Mouse (Mus musculus): ENCODE data around the gene Fgfr2. TPM values are rescaled to one million over a fixed set of nuclear protein-coding genes. Genes with fewer than 3 reads are reported as not detected.

The Fgfr2 gene
- polyA plus RNA-seq, 1 experiment from 2014 or later: 67.0 TPM

DNA sequence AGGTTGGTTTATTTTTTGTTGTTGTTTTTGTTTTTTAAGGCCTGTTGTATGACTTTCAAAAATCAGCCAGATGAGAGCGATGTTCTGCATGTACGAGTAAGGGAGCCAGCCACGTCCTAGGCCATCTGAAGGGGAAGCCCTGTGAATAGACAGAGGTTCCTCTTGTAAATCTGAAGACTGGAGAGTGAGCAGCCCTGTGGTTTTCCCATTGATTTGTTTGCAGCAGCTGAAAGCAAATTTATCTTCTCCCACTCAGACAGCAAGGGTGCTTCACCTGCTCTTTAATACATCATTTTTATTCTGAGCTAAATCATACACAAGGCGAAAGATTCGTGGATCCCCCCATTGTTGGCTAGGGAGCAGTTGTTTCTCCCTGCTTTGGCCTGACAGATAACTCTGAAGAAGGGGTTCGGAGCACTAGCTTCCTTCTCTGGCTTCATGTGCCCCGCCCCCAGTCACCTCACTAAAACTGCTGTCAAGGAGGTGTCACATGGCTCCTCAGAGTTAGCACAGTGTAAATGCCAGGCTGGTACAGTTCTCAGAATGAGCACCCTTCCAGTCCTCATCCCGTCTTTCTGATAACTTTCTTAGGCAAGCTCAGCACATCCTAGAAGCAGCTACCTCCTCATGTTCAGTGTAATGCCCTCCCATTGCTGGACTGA is 818.6 kb downstream of the Fgfr2 start:
- WGBS: 51% methylated on average over 8 of the region's 8 CpGs
- Histone ChIP-seq H3K4me3 (replicated peaks) (no peak overlapping the region), H3K36me3 (no peaks in the 10 kb centered on the region), H3K9ac (no peak overlapping the region), H3K4me1 (replicated peaks) (peaks cover 56% of the 10 kb centered on the region), H3K27me3 (replicated peaks) (no peaks in the 10 kb centered on the region), H3K27ac (no peak overlapping the region), H3K4me2 (replicated peaks) (no peak overlapping the region), H3K9me3 (no peaks in the 10 kb centered on the region)
- no peak for ATAC-seq

DNA sequence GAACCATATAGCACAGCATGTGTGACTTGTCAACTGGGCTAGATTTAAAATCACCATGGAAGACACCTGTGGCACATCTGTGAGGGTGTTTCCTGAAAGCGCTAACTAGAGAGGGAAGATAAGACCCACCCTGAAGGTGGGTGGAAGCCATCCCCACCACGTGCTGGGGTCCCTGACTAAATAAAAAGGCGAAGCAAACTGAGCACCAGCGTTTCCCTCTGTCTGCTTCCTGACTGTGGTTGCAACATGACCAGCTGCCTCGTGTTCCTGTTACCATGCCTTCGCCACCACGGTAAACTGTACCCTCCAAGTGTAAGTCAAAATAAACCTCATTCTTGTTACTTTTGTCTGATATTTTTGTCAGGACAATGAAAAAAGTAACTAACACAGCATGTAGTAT is 819.2 kb downstream of the Fgfr2 start:
- no peak overlapping the region for H3K4me3 ChIP-seq (replicated peaks)
- no peaks in the 10 kb centered on the region for H3K27me3 ChIP-seq (replicated peaks)
- H3K27ac ChIP-seq: no peak overlapping the region
- H3K4me1 ChIP-seq (replicated peaks): peaks cover 56% of the 10 kb centered on the region
- H3K36me3 ChIP-seq: no peaks in the 10 kb centered on the region
- H3K4me2 ChIP-seq (replicated peaks): no peak overlapping the region
- H3K9me3 ChIP-seq: no peaks in the 10 kb centered on the region
- 60% methylated on average over 7 of the region's 7 CpGs for WGBS
- ATAC-seq: no peak
- no peak overlapping the region for H3K9ac ChIP-seq

DNA sequence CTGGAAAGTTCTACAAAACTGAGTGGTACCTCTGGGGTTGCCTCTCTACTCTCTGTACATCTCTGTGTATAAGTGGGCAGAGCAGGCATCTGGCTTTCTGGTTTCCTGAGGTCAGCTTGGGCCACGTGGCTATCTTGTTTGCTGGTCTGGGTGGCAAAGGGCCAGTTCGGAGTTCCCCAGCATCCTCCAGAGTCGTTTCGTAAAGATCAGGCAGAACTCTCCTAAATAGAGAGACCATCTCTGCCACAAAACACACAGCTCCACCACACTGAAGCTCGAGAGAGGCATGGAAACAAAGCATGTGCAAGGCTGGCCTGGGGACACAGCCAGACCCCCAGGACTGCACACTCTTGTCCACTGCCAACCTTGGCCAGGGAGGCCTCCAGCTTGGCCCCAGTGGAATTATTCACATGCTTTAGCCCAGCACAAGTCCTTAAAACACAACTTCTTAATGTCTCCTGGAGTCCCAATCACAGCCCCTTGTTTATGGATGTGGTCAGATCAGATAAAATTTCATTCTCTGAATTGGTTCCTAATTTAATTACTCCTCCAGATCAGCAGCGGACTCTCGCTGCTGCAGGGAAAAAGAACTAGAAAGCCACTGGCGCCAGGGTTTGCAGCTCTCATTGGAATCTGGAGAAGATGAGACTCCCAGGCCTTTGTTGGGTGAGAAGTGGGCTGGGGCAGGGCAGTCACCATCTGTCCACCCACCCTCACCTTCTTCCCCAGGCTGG is 820.5 kb downstream of the Fgfr2 start:
- peaks cover 50% of the 10 kb centered on the region for H3K4me1 ChIP-seq (replicated peaks)

DNA sequence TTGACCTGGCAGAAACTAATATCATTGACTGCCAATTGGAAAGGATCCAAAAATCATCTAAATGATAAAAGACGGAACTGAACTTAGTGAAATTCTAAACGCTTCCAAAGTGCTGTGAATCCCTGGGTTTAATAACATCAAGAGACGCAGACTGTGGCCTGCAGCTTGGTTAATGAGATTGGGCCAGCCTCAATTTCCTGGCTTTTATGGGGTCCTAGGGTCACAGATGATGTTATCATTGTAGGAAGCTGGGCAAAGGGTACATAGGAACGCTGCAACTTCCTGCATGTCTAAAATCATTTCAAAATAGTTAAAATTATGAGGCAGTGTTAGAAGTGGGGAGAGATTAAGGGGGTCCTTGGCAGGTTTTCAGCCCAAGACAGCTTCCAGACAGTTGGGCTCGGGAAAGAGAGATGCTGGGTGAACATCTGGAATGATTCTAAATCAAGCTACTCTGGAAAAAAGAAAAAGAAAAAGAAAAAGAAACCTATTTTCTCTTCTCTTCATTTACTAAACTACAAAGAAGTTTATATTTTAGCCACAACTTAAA is 823.4 kb downstream of the Fgfr2 start:
- ATAC-seq: peak; percentile 48; the same call in 1 of the 2 replicates
- no peaks in the 10 kb centered on the region for H3K27me3 ChIP-seq (replicated peaks)
- no peaks in the 10 kb centered on the region for H3K9me3 ChIP-seq
- no peak overlapping the region for H3K4me2 ChIP-seq (replicated peaks)
- peaks cover 37% of the 10 kb centered on the region for H3K4me1 ChIP-seq (replicated peaks)
- H3K27ac ChIP-seq: 0 out of 2 replicates have a peak overlapping the region, but pooled peaks have one; percentile 6
- no peak overlapping the region for H3K4me3 ChIP-seq (replicated peaks)
- no peaks in the 10 kb centered on the region for H3K36me3 ChIP-seq
- WGBS: 21% methylated on average over 5 of the region's 5 CpGs
- H3K9ac ChIP-seq: no peak overlapping the region

More for the DNA sequence above, 820.5 kb downstream of the Fgfr2 start:
- WGBS: 56% methylated on average over 8 of the region's 8 CpGs
- no peaks in the 10 kb centered on the region for H3K36me3 ChIP-seq
- no peaks in the 10 kb centered on the region for H3K27me3 ChIP-seq (replicated peaks)
- H3K9me3 ChIP-seq: no peaks in the 10 kb centered on the region
- ATAC-seq: no peak
- no peak overlapping the region; the same call in 1 of the 2 replicates for H3K9ac ChIP-seq
- no peak overlapping the region for H3K4me3 ChIP-seq (replicated peaks)
- no peak overlapping the region; the same call in 1 of the 2 replicates for H3K27ac ChIP-seq
- H3K4me2 ChIP-seq (replicated peaks): no peak overlapping the region

DNA sequence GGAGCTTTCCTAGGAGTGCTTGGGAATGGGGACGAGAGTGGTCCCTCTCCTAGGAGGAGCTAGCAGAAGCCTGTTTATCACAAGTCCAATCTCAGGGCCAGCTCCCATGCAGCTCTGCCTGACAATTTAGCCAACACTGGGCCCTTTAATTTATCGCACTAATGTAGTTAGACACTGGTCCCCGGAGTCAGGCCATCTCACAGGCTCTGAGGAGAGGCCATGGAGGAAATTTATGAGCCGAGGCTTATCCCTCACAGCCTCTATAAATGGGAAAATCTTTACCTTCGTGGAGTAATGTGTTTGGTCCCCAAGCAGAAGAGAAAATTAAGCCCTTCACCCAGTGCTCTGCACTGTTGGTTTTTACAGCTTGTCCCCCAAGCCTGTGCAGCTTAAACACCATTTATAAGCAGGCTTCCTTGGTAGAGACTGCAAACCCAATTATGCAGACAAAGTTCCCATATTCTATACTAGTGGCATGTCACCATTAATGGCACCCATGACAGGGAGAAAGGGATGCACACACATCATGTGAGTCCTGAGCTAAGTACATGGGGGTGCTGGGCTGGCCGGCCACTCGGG is 824.6 kb downstream of the Fgfr2 start:
- no peaks in the 10 kb centered on the region for H3K27me3 ChIP-seq (replicated peaks)
- H3K36me3 ChIP-seq: no peaks in the 10 kb centered on the region
- no peak overlapping the region for H3K9ac ChIP-seq
- no peak for ATAC-seq
- H3K9me3 ChIP-seq: no peaks in the 10 kb centered on the region
- H3K4me1 ChIP-seq (replicated peaks): peaks cover 33% of the 10 kb centered on the region
- H3K27ac ChIP-seq: no peak overlapping the region
- no peak overlapping the region for H3K4me3 ChIP-seq (replicated peaks)
- no peak overlapping the region for H3K4me2 ChIP-seq (replicated peaks)
- WGBS: 69% methylated on average over 7 of the region's 7 CpGs

DNA sequence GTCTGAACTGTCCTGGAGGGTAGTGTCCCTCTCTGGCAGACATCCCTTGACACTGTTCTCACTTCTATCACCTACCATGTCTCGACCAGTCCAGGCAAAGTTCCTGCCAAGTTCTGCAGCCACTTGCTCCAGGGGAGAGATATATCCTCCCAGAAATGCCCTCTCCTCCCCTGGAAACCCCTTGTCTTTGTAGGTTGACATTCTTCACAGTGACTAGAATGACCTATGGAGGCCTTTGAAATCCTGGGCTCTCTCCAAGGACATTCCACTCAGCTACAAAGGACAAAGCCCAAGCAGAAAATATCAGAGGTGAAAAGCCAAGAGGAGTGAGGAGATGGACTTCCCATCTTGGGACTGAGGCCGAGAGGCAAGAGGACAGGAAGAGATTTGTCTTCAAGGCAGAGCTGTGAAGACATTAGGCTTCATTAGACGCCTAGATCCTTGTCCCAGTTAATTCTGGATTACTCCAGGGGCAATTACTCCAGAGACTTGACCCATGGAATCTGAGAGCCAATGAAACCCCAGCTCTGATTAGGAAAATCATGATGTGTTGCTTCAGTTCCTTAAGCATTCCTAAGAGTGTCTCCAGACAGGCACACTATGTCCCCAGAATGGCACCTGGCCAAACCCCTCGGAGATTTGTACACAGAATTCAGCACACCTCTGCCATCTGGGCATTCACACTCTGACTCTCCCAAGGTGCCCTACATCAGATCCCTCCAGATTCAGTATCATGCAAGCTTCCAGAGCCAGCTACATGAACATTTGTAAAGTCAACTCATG is 826.3 kb downstream of the Fgfr2 start:
- ATAC-seq: no peak
- Histone ChIP-seq H3K36me3 (no peaks in the 10 kb centered on the region), H3K27ac (no peak overlapping the region), H3K27me3 (replicated peaks) (no peaks in the 10 kb centered on the region), H3K4me2 (replicated peaks) (no peak overlapping the region), H3K9ac (no peak overlapping the region), H3K9me3 (no peaks in the 10 kb centered on the region), H3K4me3 (replicated peaks) (no peak overlapping the region), H3K4me1 (replicated peaks) (peaks cover 23% of the 10 kb centered on the region)
- WGBS: 59% methylated on average over 4 of the region's 4 CpGs

DNA sequence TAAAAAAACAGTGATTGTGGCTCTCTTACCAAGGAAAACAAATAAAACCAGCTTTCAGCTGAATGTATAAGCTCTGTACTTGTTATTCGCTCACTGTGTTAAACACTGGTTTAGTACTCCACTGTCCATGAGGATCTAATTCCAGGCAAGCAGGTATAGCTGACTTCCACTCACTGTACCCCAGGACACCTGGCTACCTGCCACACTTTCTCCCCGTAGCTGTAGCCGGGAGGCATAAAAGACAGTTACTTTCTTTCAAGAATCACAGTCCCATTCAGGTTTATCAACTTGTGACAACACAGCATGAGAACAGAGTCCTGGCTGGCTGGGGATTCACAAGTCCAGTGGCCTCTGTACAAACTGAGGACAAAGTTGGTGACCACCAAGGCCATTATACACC is 827.0 kb downstream of the Fgfr2 start:
- Histone ChIP-seq H3K4me1 (replicated peaks) (peaks cover 21% of the 10 kb centered on the region), H3K9ac (no peak overlapping the region), H3K27ac (no peak overlapping the region), H3K27me3 (replicated peaks) (no peaks in the 10 kb centered on the region), H3K36me3 (no peaks in the 10 kb centered on the region), H3K9me3 (no peaks in the 10 kb centered on the region), H3K4me2 (replicated peaks) (no peak overlapping the region), H3K4me3 (replicated peaks) (no peak overlapping the region)
- no peak for ATAC-seq
- 82% methylated on average over 3 of the region's 3 CpGs for WGBS

DNA sequence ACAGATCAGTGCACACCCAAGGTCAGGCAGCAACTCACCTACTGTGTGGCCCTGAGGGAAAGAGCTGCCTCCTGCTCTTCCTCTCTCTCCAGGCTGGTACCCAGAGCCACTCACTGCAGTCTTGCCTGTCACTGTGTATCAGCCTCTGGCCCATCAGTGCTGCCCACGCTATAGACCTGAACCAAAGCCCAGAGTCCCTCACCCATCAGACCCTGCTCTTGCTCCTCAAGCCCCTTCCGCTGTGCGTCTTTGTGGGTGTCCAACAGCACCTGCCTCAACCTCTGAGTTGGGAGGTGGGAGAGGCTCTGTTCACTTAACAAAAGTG is 835.8 kb downstream of the Fgfr2 start:
- 64% methylated on average over 3 of the region's 3 CpGs for WGBS
- ATAC-seq: peak; percentile 16; the same call in 1 of the 2 replicates
- Histone ChIP-seq H3K4me1 (replicated peaks) (peaks cover 77% of the 10 kb centered on the region), H3K27me3 (replicated peaks) (no peaks in the 10 kb centered on the region), H3K4me2 (replicated peaks) (peak overlapping the region; percentile 39), H3K27ac (peak overlapping the region; percentile 90), H3K4me3 (replicated peaks) (no peak overlapping the region), H3K9me3 (no peaks in the 10 kb centered on the region), H3K36me3 (no peaks in the 10 kb centered on the region), H3K9ac (0 out of 2 replicates have a peak overlapping the region, but pooled peaks have one; percentile 20)

DNA sequence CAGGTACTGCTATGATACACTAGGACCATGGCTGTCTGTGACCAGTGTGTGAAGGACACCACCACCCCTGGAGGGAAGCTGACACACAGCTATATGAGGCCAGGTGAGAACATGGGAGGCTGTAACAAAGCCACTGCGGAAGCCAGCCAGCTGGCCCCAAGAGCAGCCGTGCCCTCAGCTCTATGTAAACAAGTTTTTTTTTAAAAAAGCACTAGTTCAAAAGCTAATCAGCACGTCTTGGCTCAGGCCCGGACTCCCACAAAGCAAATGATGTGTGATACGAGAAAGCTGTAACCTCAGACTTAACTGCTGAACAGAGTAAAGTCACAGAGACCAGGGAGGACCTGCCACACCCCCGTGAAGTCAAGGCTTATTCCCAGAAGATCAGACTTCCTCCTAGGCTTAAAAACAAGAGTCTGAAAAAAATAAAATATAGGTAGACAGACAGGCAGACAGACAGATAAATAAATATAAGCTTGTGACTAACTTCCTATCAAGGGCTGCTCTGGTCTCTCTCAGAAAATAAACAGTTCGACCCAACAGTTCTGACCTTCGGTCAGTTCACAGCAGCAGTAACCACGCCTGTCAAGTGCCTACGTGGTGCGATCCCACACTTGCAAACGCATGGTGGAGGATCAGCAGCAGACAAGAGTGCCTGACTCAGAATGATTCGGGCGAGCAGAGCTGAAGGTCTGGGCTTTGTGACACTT is 836.4 kb downstream of the Fgfr2 start:
- 10% methylated on average over 14 of the region's 14 CpGs for WGBS
- H3K9me3 ChIP-seq: no peaks in the 10 kb centered on the region

DNA sequence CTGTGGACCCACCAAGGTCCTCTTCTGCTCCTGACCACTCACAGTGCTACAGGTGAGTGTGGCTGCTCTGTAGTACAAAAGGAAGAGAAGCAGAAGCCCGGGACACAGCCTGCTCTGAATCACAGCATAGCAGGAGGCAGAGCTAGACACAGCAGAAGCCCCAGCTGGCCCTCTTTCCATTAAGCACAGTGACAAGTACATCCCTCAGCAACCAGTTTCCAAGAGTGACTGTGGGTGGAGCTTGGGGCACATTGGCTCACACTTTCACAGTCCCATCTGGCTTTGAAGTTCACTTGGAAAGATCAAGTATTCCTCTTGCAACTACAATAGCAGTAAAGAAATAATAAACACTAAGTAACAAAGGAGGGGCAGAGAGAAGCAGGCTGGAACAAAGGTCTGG is 838.4 kb downstream of the Fgfr2 start:
- H3K9ac ChIP-seq: 0 out of 2 replicates have a peak overlapping the region, but pooled peaks have one; percentile 20
- 29% methylated on average over 1 of the region's 1 CpGs for WGBS
- H3K4me3 ChIP-seq (replicated peaks): no peak overlapping the region
- no peak overlapping the region for H3K4me2 ChIP-seq (replicated peaks)
- no peaks in the 10 kb centered on the region for H3K9me3 ChIP-seq
- H3K27ac ChIP-seq: peak overlapping the region; percentile 66
- no peak for ATAC-seq
- no peaks in the 10 kb centered on the region for H3K27me3 ChIP-seq (replicated peaks)
- no peaks in the 10 kb centered on the region for H3K36me3 ChIP-seq
- H3K4me1 ChIP-seq (replicated peaks): peaks cover 70% of the 10 kb centered on the region

More for the DNA sequence above, 836.4 kb downstream of the Fgfr2 start:
- H3K4me3 ChIP-seq (replicated peaks): no peak overlapping the region
- peak; percentile 86 for ATAC-seq
- peak overlapping the region; percentile 39 for H3K4me2 ChIP-seq (replicated peaks)
- peak overlapping the region; percentile 90 for H3K27ac ChIP-seq
- H3K4me1 ChIP-seq (replicated peaks): peaks cover 79% of the 10 kb centered on the region
- no peaks in the 10 kb centered on the region for H3K36me3 ChIP-seq
- 0 out of 2 replicates have a peak overlapping the region, but pooled peaks have one; percentile 20 for H3K9ac ChIP-seq
- no peaks in the 10 kb centered on the region for H3K27me3 ChIP-seq (replicated peaks)

DNA sequence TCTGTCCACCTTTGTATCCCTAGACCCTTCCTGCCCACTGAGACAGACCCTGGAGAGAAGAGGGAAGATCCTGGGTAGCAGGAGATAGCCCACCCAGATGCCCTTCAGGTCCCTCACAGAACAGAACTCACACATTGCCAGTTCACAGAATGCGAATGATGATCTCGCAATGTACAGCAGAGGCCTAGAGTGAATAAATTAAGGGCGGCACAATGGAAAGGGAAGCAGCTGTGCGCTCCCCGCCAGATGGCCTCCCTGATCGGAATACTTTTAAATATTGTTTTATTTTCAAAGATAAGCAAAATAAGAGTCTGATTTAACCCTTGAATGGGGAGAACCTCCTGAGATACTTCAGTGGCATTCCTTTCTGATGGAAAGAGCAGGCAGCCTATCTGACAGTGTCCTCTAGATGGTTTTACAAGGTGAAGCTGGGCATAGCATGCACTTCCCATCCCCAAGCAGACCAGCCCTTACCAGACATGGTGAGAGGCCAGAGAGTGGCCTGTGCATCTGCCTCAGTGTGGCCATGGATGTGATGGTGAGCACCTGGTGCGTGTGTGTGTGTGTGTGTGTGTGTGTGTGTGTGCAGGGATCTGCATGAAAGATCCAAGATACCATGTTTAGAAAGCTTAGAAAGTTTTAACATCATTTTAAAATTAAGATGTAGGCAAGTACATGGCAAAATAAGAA is 839.0 kb downstream of the Fgfr2 start:
- peak overlapping the region; percentile 1; the same call in 1 of the 2 replicates for H3K4me2 ChIP-seq (replicated peaks)
- ATAC-seq: no peak
- H3K27me3 ChIP-seq (replicated peaks): no peaks in the 10 kb centered on the region
- H3K4me3 ChIP-seq (replicated peaks): no peak overlapping the region
- WGBS: 39% methylated on average over 7 of the region's 7 CpGs
- H3K36me3 ChIP-seq: no peaks in the 10 kb centered on the region
- H3K27ac ChIP-seq: peak overlapping the region; percentile 66
- peaks cover 66% of the 10 kb centered on the region for H3K4me1 ChIP-seq (replicated peaks)
- H3K9me3 ChIP-seq: no peaks in the 10 kb centered on the region
- 0 out of 2 replicates have a peak overlapping the region, but pooled peaks have one; percentile 20 for H3K9ac ChIP-seq
